Mouse (Mus musculus): ENCODE measurements around the gene Slamf7.

GRCm38 (mm10) chr1:171658561-171658991, 5.7 kb upstream of the Slamf7 start:
- no peak for TF ChIP-seq CTCF (IDR thresholded peaks at IDR 0.05; ENCODE audit: low read depth, low read length)
- no peak for TF ChIP-seq POLR2A (IDR thresholded peaks at IDR 0.05; ENCODE audit: extremely low read depth, insufficient read depth, low read length)

All from liver, adult 2 months (tissue).